Mouse (Mus musculus) CH12.LX (cell line): ENCODE results near the gene Rbm47. TPM values are rescaled to one million over a fixed set of nuclear protein-coding genes. Genes with fewer than 3 reads are reported as not detected.

ENCODE experiments used
- DNase-seq: peaks from one replicate; pipeline ENCODE4 v3.0.0-alpha.2; 2013; ENCODE audit errors: extremely low read depth
- H3K27ac ChIP-seq: 2 replicates; pipeline ENCODE4 v1.5.1; 2012; ENCODE audit warnings: low read depth, mild to moderate bottlenecking, control low read depth, moderate library complexity; ENCODE audit not compliant: insufficient read depth
- H3K27me3 ChIP-seq: replicated peaks from 2 replicates; pipeline ENCODE3; 2012; ENCODE audit warnings: inconsistent platforms
- H3K36me3 ChIP-seq, 2 experiments: replicated peaks in 1 of 2; 2 replicates each; pipeline versions ENCODE3 to v1.6.1; 2012; ENCODE audit warnings: inconsistent platforms in 1 of 2, low read length in 1 of 2, mild to moderate bottlenecking in 1 of 2, mixed read lengths in 1 of 2, moderate library complexity in 1 of 2; ENCODE audit not compliant: control insufficient read depth in 1 of 2, insufficient read depth in 1 of 2
- H3K4me1 ChIP-seq, 2 experiments: 2 replicates each; pipeline ENCODE4 v1.6.1; 2012; ENCODE audit warnings: inconsistent platforms in 1 of 2, moderate library complexity in 1 of 2; ENCODE audit not compliant: insufficient read depth in 2 of 2, control insufficient read depth in 1 of 2
- H3K4me2 ChIP-seq: 2 replicates; pipeline ENCODE4 v1.6.1; 2012; ENCODE audit warnings: low read depth, mild to moderate bottlenecking, control low read depth; ENCODE audit not compliant: poor library complexity, insufficient read depth, severe bottlenecking
- H3K4me3 ChIP-seq, 3 experiments: fragments of 150-350 bp in 1 of 3; sonication (generic) in 1 of 3; replicated peaks in 1 of 3; 2 replicates each; pipeline versions ENCODE3 to v1.5.1; 2011 to 2012; ENCODE audit warnings: low read depth in 2 of 3, low read length in 2 of 3, mild to moderate bottlenecking in 2 of 3, moderate library complexity in 2 of 3, control low read depth in 1 of 3, improper control_type of control experiment in 1 of 3, inconsistent platforms in 1 of 3, mixed read lengths in 1 of 3; ENCODE audit not compliant: poor library complexity in 1 of 3
- H3K79me2 ChIP-seq: replicated peaks from 2 replicates; pipeline ENCODE4 v1.6.1; 2012; ENCODE audit warnings: mild to moderate bottlenecking, moderate library complexity; ENCODE audit not compliant: control insufficient read depth, poor library complexity, insufficient read depth, severe bottlenecking; ENCODE audit errors: extremely low read depth
- H3K9ac ChIP-seq: 2 replicates; pipeline ENCODE4 v1.6.1; 2012; ENCODE audit warnings: low read depth, mild to moderate bottlenecking, control low read depth, moderate library complexity; ENCODE audit not compliant: insufficient read depth
- H3K9me3 ChIP-seq: replicated peaks from 2 replicates; pipeline ENCODE3; 2012; ENCODE audit warnings: low read length, inconsistent platforms, mixed read lengths
- BHLHE40 ChIP-seq: IDR thresholded peaks from 2 replicates; pipeline ENCODE4 v1.6.1; 2011; ENCODE audit warnings: mild to moderate bottlenecking, low read depth, low read length, improper control_type of control experiment
- CHD1 ChIP-seq: IDR thresholded peaks from 2 replicates; pipeline ENCODE4 v1.6.1; 2012; ENCODE audit warnings: low read depth, low read length, improper control_type of control experiment, inconsistent platforms
- CHD2 ChIP-seq: IDR thresholded peaks from 2 replicates; pipeline ENCODE4 v1.6.1; 2011; ENCODE audit warnings: low read length, improper control_type of control experiment
- CTCF ChIP-seq, 2 experiments: IDR thresholded peaks in 1 of 2; conservative IDR thresholded peaks in 1 of 2; 2 replicates each; pipeline ENCODE4 v1.5.1; 2011 to 2012; ENCODE audit warnings: low read depth in 2 of 2, low read length in 2 of 2, improper control_type of control experiment in 1 of 2, inconsistent platforms in 1 of 2, mild to moderate bottlenecking in 1 of 2, moderate library complexity in 1 of 2
- E2F4 ChIP-seq: IDR thresholded peaks from 2 replicates; pipeline ENCODE4 v1.6.1; 2011; ENCODE audit warnings: low read depth, low read length, improper control_type of control experiment; ENCODE audit not compliant: insufficient replicate concordance
- ELF1 ChIP-seq: IDR thresholded peaks from 2 replicates; pipeline ENCODE4 v1.6.1; 2014; ENCODE audit warnings: low read depth, mild to moderate bottlenecking, inconsistent platforms, low read length, improper control_type of control experiment
- EP300 ChIP-seq: IDR thresholded peaks from 2 replicates; pipeline ENCODE4 v1.6.1; 2011; ENCODE audit warnings: low read length, improper control_type of control experiment
- ETS1 ChIP-seq: conservative IDR thresholded peaks from 2 replicates; pipeline ENCODE4 v1.6.1; 2012; ENCODE audit warnings: low read depth, mild to moderate bottlenecking, inconsistent platforms, low read length, improper control_type of control experiment, moderate library complexity
- GABPA ChIP-seq: IDR thresholded peaks from 2 replicates; pipeline ENCODE4 v1.6.1; 2012; ENCODE audit warnings: low read depth, low read length, improper control_type of control experiment, inconsistent platforms; ENCODE audit not compliant: insufficient replicate concordance
- HCFC1 ChIP-seq: IDR thresholded peaks from 2 replicates; pipeline ENCODE4 v1.6.1; 2012; ENCODE audit warnings: low read depth, mild to moderate bottlenecking, inconsistent platforms, low read length, improper control_type of control experiment
- IRF4 ChIP-seq: IDR thresholded peaks from 2 replicates; pipeline ENCODE4 v1.6.1; 2014; ENCODE audit warnings: low read depth, mild to moderate bottlenecking, inconsistent platforms, low read length, improper control_type of control experiment
- JUN ChIP-seq: IDR thresholded peaks from 2 replicates; pipeline ENCODE4 v1.6.1; 2011; ENCODE audit warnings: low read depth, mild to moderate bottlenecking, low read length, improper control_type of control experiment, moderate library complexity; ENCODE audit not compliant: insufficient read depth
- JUND ChIP-seq: conservative IDR thresholded peaks from 2 replicates; pipeline ENCODE4 v1.6.1; 2011; ENCODE audit warnings: low read depth, low read length, improper control_type of control experiment
- KAT2A ChIP-seq: IDR thresholded peaks from 2 replicates; pipeline ENCODE4 v1.6.1; 2012; ENCODE audit warnings: low read length, improper control_type of control experiment, inconsistent platforms; ENCODE audit not compliant: insufficient replicate concordance
- MAFK ChIP-seq: IDR thresholded peaks from 2 replicates; pipeline ENCODE4 v1.6.1; 2011; ENCODE audit warnings: low read length, improper control_type of control experiment; ENCODE audit not compliant: insufficient replicate concordance
- MAX ChIP-seq: IDR thresholded peaks from 2 replicates; pipeline ENCODE4 v1.6.1; 2011; ENCODE audit warnings: low read length, improper control_type of control experiment
- MAZ ChIP-seq: IDR thresholded peaks from 2 replicates; pipeline ENCODE4 v1.6.1; 2012; ENCODE audit warnings: low read depth, mild to moderate bottlenecking, inconsistent platforms, low read length, improper control_type of control experiment, moderate library complexity
- MEF2A ChIP-seq: IDR thresholded peaks from 2 replicates; pipeline ENCODE4 v1.6.1; 2014; ENCODE audit warnings: low read depth, mild to moderate bottlenecking, inconsistent platforms, low read length, improper control_type of control experiment, borderline replicate concordance
- MXI1 ChIP-seq: IDR thresholded peaks from 2 replicates; pipeline ENCODE4 v1.6.1; 2011; ENCODE audit warnings: mild to moderate bottlenecking, low read depth, low read length, improper control_type of control experiment
- MYC ChIP-seq: IDR thresholded peaks from 2 replicates; pipeline ENCODE4 v1.6.1; 2011; ENCODE audit warnings: low read depth, mild to moderate bottlenecking, improper control_type of control experiment, low read length
- NELFE ChIP-seq: IDR thresholded peaks from 2 replicates; pipeline ENCODE4 v1.6.1; 2011; ENCODE audit warnings: low read depth, low read length, improper control_type of control experiment
- NRF1 ChIP-seq: IDR thresholded peaks from 2 replicates; pipeline ENCODE4 v1.6.1; 2014; ENCODE audit warnings: low read depth, mild to moderate bottlenecking, inconsistent platforms, low read length, improper control_type of control experiment, moderate library complexity
- PAX5 ChIP-seq: IDR thresholded peaks from 2 replicates; pipeline ENCODE4 v1.6.1; 2012; ENCODE audit warnings: low read length, inconsistent platforms, mixed read lengths
- POLR2A ChIP-seq: IDR thresholded peaks from 2 replicates; pipeline ENCODE4 v1.6.1; 2011; ENCODE audit warnings: low read depth, mild to moderate bottlenecking, improper control_type of control experiment, low read length
- POLR2AphosphoS2 ChIP-seq: IDR thresholded peaks from 2 replicates; pipeline ENCODE4 v1.6.1; 2011; ENCODE audit warnings: low read depth, low read length, improper control_type of control experiment
- RAD21 ChIP-seq: IDR thresholded peaks from 2 replicates; pipeline ENCODE4 v1.6.1; 2011; ENCODE audit warnings: low read depth, mild to moderate bottlenecking, low read length, improper control_type of control experiment, moderate library complexity
- RCOR1 ChIP-seq: conservative IDR thresholded peaks from 2 replicates; pipeline ENCODE4 v1.6.1; 2012; ENCODE audit warnings: low read depth, mild to moderate bottlenecking, inconsistent platforms, low read length, improper control_type of control experiment
- SIN3A ChIP-seq: IDR thresholded peaks from 2 replicates; pipeline ENCODE4 v1.6.1; 2012; ENCODE audit warnings: low read length, improper control_type of control experiment, inconsistent platforms
- SMC3 ChIP-seq: IDR thresholded peaks from 2 replicates; pipeline ENCODE4 v1.6.1; 2011; ENCODE audit warnings: low read depth, low read length, improper control_type of control experiment
- TBP ChIP-seq: conservative IDR thresholded peaks from 2 replicates; pipeline ENCODE4 v1.6.1; 2011; ENCODE audit warnings: low read depth, low read length, improper control_type of control experiment
- TCF12 ChIP-seq: IDR thresholded peaks from 2 replicates; pipeline ENCODE4 v1.6.1; 2014; ENCODE audit warnings: low read depth, mild to moderate bottlenecking, inconsistent platforms, low read length, improper control_type of control experiment
- UBTF ChIP-seq: IDR thresholded peaks from 2 replicates; pipeline ENCODE4 v1.6.1; 2012; ENCODE audit warnings: low read depth, mild to moderate bottlenecking, inconsistent platforms, low read length, improper control_type of control experiment, moderate library complexity
- USF1 ChIP-seq: IDR thresholded peaks from 2 replicates; pipeline ENCODE4 v1.6.1; 2014; ENCODE audit warnings: low read depth, mild to moderate bottlenecking, inconsistent platforms, low read length, improper control_type of control experiment
- USF2 ChIP-seq: conservative IDR thresholded peaks from 2 replicates; pipeline ENCODE4 v1.6.1; 2011; ENCODE audit warnings: low read depth, low read length, improper control_type of control experiment
- ZC3H11A ChIP-seq: IDR thresholded peaks from 2 replicates; pipeline ENCODE4 v1.6.1; 2012; ENCODE audit warnings: low read depth, mild to moderate bottlenecking, inconsistent platforms, low read length, improper control_type of control experiment
- ZKSCAN1 ChIP-seq: IDR thresholded peaks from 2 replicates; pipeline ENCODE4 v1.6.1; 2012; ENCODE audit warnings: low read depth, inconsistent platforms, low read length, improper control_type of control experiment, borderline replicate concordance
- ZMIZ1 ChIP-seq: IDR thresholded peaks from 2 replicates; pipeline ENCODE4 v1.6.1; 2012; ENCODE audit warnings: low read depth, mild to moderate bottlenecking, inconsistent platforms, low read length, improper control_type of control experiment
- ZNF384 ChIP-seq: IDR thresholded peaks from 2 replicates; pipeline ENCODE4 v1.6.1; 2012; ENCODE audit warnings: low read depth, low read length, improper control_type of control experiment, inconsistent platforms
- dilution Hi-C: fragments of 300-500 bp; cut with MboI; formaldehyde crosslinking; loops from 2 replicates; pipeline ENCODE4 v1.14.3; 2020; ENCODE audit warnings: low sequenced_read_pairs; ENCODE audit not compliant: extremely low pct_unique_long_range_greater_than_20kb, extremely low pct_ligation_motif_present
- in situ Hi-C: fragments of 300-500 bp; cut with MboI; formaldehyde crosslinking; loops from 3 replicates; pipeline ENCODE4 v1.14.3; 2019; ENCODE audit warnings: low sequenced_read_pairs, low pct_ligation_motif_present, low pct_unique_long_range_greater_than_20kb, mixed read lengths
- polyA plus RNA-seq: library from polyadenylated mRNA; unstranded; fragments of >175 nt; gene quantifications from 2 replicates; pipeline ENCODE4 v1.2.1, GENCODE M21; 2012; ENCODE audit warnings: low read depth; ENCODE audit not compliant: insufficient read length
- total RNA-seq, 2 experiments: library from RNA; depleted of rRNA; stranded (reverse); fragments of 300-350 nt in 1 of 2; fragments of >200 nt in 1 of 2; gene quantifications; 2 replicates each; pipeline ENCODE4 v1.2.3; 2012 to 2014

The Rbm47 gene
- total and polyA plus RNA-seq, 3 experiments, result 0.08 to 9.2 (median 1.1) TPM

DNA sequence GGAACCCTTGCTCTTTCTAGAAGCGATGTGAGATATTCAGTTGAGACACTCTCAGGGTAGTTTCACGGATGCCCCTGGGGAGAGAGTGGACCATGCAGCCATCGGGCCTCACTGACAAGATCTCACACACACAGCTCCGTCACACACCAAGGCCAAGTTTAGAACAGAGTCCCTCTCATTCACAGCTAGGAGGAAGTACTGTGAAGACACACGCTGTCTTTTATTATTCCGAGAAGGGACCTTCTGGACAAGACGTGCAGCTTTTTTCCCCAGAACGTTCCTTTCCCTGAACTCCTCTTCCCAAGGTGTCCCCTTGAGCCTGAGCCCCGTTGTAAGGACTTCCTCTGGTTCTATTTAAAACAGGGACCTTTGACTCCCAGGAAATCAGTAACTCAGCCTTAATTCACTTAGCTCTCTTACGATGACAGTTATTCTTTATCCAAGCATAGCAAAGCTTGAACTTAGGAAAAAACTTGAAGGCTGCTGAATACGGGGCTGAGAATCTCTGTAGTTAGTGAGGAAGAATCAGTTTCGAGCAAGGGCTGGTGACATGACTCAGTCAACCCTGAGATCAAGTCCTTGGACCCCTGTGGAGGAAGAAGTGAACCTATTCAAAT is 96.1 kb downstream of the Rbm47 start:
- Histone ChIP-seq H3K36me3 (no peaks in the 10 kb centered on the region), H3K9ac (peak overlapping the region; percentile 71), H3K79me2 (peaks cover 24% of the 10 kb centered on the region), H3K9me3 (no peaks in the 10 kb centered on the region), H3K27ac (peak overlapping the region; percentile 99), H3K4me1 (peaks cover 22 to 72% of the 10 kb centered on the region in 2 experiments), H3K27me3 (no peaks in the 10 kb centered on the region), H3K4me2 (peak overlapping the region; percentile 66), H3K4me3 (peak overlapping the region in 1 of 3 experiments; percentile 14)
- TF ChIP-seq POLR2AphosphoS2, result no peak
- peak; percentile 53 for TF ChIP-seq BHLHE40
- TF ChIP-seq ZKSCAN1, result no peak
- TF ChIP-seq SMC3, result peak; percentile 16; the same call in 1 of the 2 replicates
- TF ChIP-seq NRF1, result no peak
- TF ChIP-seq ZC3H11A, result no peak
- no peak; the same call in 1 of the 2 replicates for TF ChIP-seq RAD21
- TF ChIP-seq CHD1, result no peak
- 0 out of 2 replicates have a peak, but pooled peaks have one; percentile 13 for TF ChIP-seq TCF12
- peak; percentile 81; the same call in 1 of the 2 replicates for TF ChIP-seq UBTF
- 0 out of 2 replicates have a peak, but pooled peaks have one; percentile 17 for TF ChIP-seq JUND
- TF ChIP-seq USF1, result no peak
- peak; percentile 54 for TF ChIP-seq POLR2A
- TF ChIP-seq MAX, result no peak
- 0 out of 2 replicates have a peak, but pooled peaks have one; percentile 31 for TF ChIP-seq CHD2
- peak; percentile 77 for TF ChIP-seq IRF4
- peak; percentile 43 for TF ChIP-seq EP300
- TF ChIP-seq HCFC1, result 0 out of 2 replicates have a peak, but pooled peaks have one; percentile 32
- no peak for TF ChIP-seq PAX5
- no peak for TF ChIP-seq MAFK
- TF ChIP-seq MEF2A, result peak; percentile 81
- TF ChIP-seq RCOR1, result no peak
- no peak; the same call in 1 of the 2 replicates for TF ChIP-seq MXI1
- TF ChIP-seq MYC, result peak; percentile 26; the same call in 1 of the 2 replicates
- TF ChIP-seq CTCF (conservative IDR thresholded peaks at IDR 0.05 in 1 of 2, IDR thresholded peaks at IDR 0.05 in 1 of 2; ENCODE audit: low read depth in 2 of 2, low read length in 2 of 2), result no peak
- no peak for TF ChIP-seq E2F4
- no peak for TF ChIP-seq ZNF384
- peak; percentile 87 for TF ChIP-seq TBP
- TF ChIP-seq NELFE, result peak; percentile 59; the same call in 1 of the 2 replicates
- 0 out of 2 replicates have a peak, but pooled peaks have one; percentile 38 for TF ChIP-seq KAT2A
- no peak; the same call in 1 of the 2 replicates for TF ChIP-seq ELF1
- no peak for TF ChIP-seq JUN
- TF ChIP-seq GABPA, result no peak
- no peak for TF ChIP-seq USF2
- TF ChIP-seq ZMIZ1, result no peak
- no peak for TF ChIP-seq MAZ
- TF ChIP-seq ETS1, result peak; percentile 75
- TF ChIP-seq SIN3A, result no peak; the same call in 1 of the 2 replicates
- peak; percentile 66 for DNase-seq
- in situ Hi-C loops (no loop called here), dilution Hi-C loops (no loop called here)
